Mouse (Mus musculus) liver, adult 2 months (tissue): ENCODE data around the gene Ube2u. TPM values are rescaled to one million over a fixed set of nuclear protein-coding genes. Genes with fewer than 3 reads are reported as not detected.
"Not testable (repeated sequence)": the region's sequence is repeated elsewhere in the genome, so short reads cannot be mapped to it uniquely, and the experiment has no call there.

Source experiments
- DNase-seq: peaks from one replicate; pipeline ENCODE4 v3.0.0-alpha.2; 2011; ENCODE audit warnings: low read depth, low spot score; ENCODE audit errors: extremely low read depth
- H3K27ac ChIP-seq: fragments of 200-500 bp; replicated peaks from 2 replicates; pipeline ENCODE4 v1.5.1; 2012; ENCODE audit warnings: low read depth, mild to moderate bottlenecking, control low read depth, inconsistent platforms, low read length; ENCODE audit not compliant: insufficient read depth
- H3K27me3 ChIP-seq: fragments of 200-500 bp; 2 replicates; pipeline ENCODE4 v1.6.1; 2012; ENCODE audit warnings: mild to moderate bottlenecking, moderate library complexity, low read length, inconsistent platforms; ENCODE audit not compliant: control insufficient read depth, insufficient read depth
- H3K36me3 ChIP-seq: fragments of 200-500 bp; 2 replicates; pipeline ENCODE4 v1.6.1; 2012; ENCODE audit warnings: low read length, inconsistent platforms; ENCODE audit not compliant: control insufficient read depth, insufficient read depth
- H3K4me1 ChIP-seq: fragments of 200-500 bp; 2 replicates; pipeline ENCODE4 v1.6.1; 2011; ENCODE audit warnings: low read length; ENCODE audit not compliant: control insufficient read depth, insufficient read depth
- H3K4me3 ChIP-seq: fragments of 200-500 bp; 2 replicates; pipeline ENCODE4 v1.5.1; 2011; ENCODE audit warnings: low read depth, mild to moderate bottlenecking, control low read depth, low read length, moderate library complexity; ENCODE audit not compliant: insufficient read depth
- H3K79me2 ChIP-seq: fragments of 200-500 bp; 2 replicates; pipeline ENCODE4 v1.6.1; 2012; ENCODE audit warnings: inconsistent platforms, mild to moderate bottlenecking, low read length, moderate library complexity; ENCODE audit not compliant: control insufficient read depth, insufficient read depth
- H3K9ac ChIP-seq: fragments of 200-500 bp; 2 replicates; pipeline ENCODE4 v1.6.1; 2012; ENCODE audit warnings: low read depth, mild to moderate bottlenecking, control low read depth, inconsistent platforms, low read length
- CTCF ChIP-seq: fragments of 200-500 bp; IDR thresholded peaks from 2 replicates; pipeline ENCODE4 v1.5.1; 2011; ENCODE audit warnings: low read depth, low read length, control low read depth
- POLR2A ChIP-seq: fragments of 200-500 bp; IDR thresholded peaks from 2 replicates; pipeline ENCODE4 v1.6.1; 2011; ENCODE audit warnings: low read length, control low read depth; ENCODE audit not compliant: insufficient read depth; ENCODE audit errors: extremely low read depth
- WGBS: fragments of 180-500 bp; shearing (Covaris S2); methylation state at CpG from one replicate; pipeline ENCODE4 v1.1.7; 2018; 5-methylcytosine and 5-hydroxymethylcytosine counted together
- polyA plus RNA-seq: library from polyadenylated mRNA; depleted of rRNA; stranded (reverse); fragments of >200 nt; gene quantifications from 2 replicates; pipeline ENCODE4 v1.2.3, GENCODE M21; 2012
- total RNA-seq: library from RNA; depleted of rRNA; stranded (reverse); fragments of >200 nt; gene quantifications from 2 replicates; pipeline ENCODE4 v1.2.3, GENCODE M21; 2014

Gene Ube2u
- total and polyA plus RNA-seq, 2 experiments = 0.32 to 3.3 TPM

DNA sequence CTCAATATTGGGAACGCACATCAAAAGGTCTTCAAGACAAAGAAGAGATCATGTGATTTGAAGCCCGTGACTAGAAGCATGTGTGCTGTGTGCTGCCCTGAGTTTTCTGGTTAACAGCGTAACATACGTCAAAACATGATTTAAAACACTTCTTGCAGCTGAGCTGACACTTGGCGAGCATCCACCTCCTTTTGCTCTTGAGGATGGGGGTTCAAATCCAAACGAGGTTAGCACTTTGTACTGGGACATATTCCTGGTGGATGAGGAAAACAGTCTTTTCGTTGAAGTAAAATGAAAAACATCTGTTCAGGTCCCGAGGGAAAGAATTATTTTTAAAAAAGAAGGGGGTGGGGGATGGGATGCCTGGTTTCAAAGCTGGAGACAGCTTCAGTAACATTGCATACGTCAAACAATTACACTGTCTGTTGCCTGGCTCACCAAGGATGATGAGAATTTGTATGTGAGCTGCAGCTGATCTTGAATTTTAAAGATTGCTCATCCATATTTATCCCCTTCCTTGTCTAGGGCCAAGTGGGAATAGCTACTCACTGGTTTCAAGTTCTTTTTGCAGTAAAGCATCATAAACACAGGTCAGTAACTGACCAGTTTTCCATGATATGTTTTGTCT is 16.0 kb upstream of the Ube2u start:
- H3K36me3 ChIP-seq = no peaks in the 10 kb centered on the region
- TF ChIP-seq POLR2A = no peak
- TF ChIP-seq CTCF = no peak
- 83% methylated on average over 9 of the region's 9 CpGs for WGBS
- H3K27me3 ChIP-seq = no peaks in the 10 kb centered on the region
- no peak overlapping the region for H3K4me3 ChIP-seq
- no peak overlapping the region for H3K27ac ChIP-seq
- no peaks in the 10 kb centered on the region for H3K79me2 ChIP-seq
- no peak for DNase-seq
- H3K4me1 ChIP-seq = no peaks in the 10 kb centered on the region
- no peak overlapping the region for H3K9ac ChIP-seq

DNA sequence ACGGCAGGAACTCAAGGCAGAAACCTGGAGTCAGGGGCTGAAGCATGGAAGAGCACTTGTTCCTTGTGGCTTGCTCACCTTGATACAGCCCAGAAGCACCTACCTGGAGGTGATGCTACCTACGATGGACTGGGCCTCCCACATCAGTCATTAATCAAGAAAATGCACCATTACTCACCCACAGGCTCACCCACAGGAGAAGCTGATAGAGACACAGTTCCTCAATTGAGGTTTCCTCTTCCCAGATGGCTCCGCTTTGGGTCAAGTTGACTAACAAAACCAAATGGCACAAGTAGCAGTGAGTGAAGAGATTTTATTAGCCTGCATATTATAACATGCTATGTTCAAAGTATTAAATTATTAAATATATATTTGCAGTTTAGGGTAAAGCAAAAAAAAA is 9.8 kb downstream of the Ube2u start:
- Histone ChIP-seq H3K4me1 (no peaks in the 10 kb centered on the region), H3K27me3 (no peaks in the 10 kb centered on the region), H3K36me3 (no peaks in the 10 kb centered on the region; the same call in 1 of the 2 replicates), H3K9ac (no peak overlapping the region), H3K4me3 (no peak overlapping the region), H3K27ac (no peak overlapping the region), H3K79me2 (no peaks in the 10 kb centered on the region)
- no peak for DNase-seq
- WGBS = 80% methylated on average over 3 of the region's 3 CpGs
- TF ChIP-seq CTCF (no peak), POLR2A (no peak)

DNA sequence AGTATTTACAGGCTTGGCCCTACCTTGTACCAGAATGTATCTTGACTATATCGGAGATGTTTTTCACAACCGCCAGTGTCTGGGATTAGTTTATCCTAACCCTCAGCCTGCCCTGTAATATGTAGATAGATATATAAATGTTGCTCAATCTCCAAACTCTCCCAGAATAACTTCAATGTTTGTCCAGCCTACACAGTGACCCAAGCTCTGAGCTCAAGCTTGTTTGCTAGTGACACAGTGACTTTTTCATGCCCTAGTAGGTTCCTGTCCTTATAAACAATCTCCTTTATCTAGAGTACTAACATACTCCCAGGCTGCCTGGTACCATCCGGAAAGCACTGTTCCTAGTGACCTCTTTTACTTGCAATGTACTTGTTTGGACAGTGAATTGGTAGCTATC is 16.5 kb downstream of the Ube2u start:
- Histone ChIP-seq H3K36me3 (no peaks in the 10 kb centered on the region), H3K4me1 (no peaks in the 10 kb centered on the region), H3K9ac (no peak overlapping the region), H3K27me3 (no peaks in the 10 kb centered on the region), H3K27ac (no peak overlapping the region), H3K79me2 (no peaks in the 10 kb centered on the region), H3K4me3 (no peak overlapping the region)
- 25% methylated on average over 3 of the region's 3 CpGs for WGBS
- no peak for TF ChIP-seq POLR2A
- TF ChIP-seq CTCF = no peak
- DNase-seq = peak; percentile 5

DNA sequence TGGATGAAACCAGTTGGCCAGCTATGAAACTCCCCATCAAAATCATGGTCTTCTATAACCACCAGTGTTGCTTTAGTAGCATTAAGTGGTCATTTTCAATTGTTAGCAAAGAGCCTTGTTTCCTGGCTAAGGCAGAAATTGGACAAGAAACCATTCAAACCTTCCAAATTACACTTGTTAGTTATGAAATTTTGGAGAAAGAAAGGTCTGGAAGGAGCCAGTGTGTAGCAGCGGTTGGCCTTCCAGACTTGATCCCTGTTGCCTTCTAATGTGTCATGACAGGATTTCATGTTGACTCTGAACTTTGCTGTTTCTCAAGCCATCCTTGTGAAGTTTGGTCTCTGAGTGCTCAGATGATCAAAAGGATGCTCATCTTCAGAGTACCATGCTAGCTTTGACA is 17.9 kb downstream of the Ube2u start:
- no peaks in the 10 kb centered on the region for H3K27me3 ChIP-seq
- TF ChIP-seq CTCF (no peak), POLR2A (no peak)
- H3K36me3 ChIP-seq = no peaks in the 10 kb centered on the region
- H3K4me3 ChIP-seq = no peak overlapping the region
- H3K9ac ChIP-seq = no peak overlapping the region
- 92% methylated on average over 1 of the region's 1 CpGs for WGBS
- H3K79me2 ChIP-seq = no peaks in the 10 kb centered on the region
- H3K4me1 ChIP-seq = no peaks in the 10 kb centered on the region
- DNase-seq = no peak
- H3K27ac ChIP-seq = no peak overlapping the region

DNA sequence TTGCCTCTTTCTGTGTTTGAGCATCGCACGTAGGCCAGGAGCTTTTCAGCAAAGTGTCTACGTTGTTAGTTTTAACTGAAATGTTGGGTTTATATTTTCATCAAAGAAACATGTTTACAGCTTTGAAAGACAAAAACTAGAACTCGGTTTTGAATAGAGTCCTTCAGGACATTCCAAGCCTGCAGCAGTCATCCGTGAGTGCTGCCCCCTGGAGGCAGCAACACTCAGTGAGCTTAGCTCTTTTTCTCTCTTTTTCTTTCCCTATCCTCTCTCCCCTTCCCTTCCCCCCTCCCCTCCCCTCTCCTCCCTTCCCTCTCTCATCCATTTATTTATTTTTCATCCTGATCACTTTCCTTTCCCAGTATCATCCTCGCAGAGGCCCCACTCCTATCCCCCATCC is 19.5 kb downstream of the Ube2u start:
- Histone ChIP-seq H3K36me3 (no peaks in the 10 kb centered on the region), H3K79me2 (no peaks in the 10 kb centered on the region), H3K4me3 (no peak overlapping the region), H3K4me1 (no peaks in the 10 kb centered on the region), H3K9ac (no peak overlapping the region), H3K27me3 (no peaks in the 10 kb centered on the region), H3K27ac (no peak overlapping the region)
- DNase-seq = peak; percentile 5
- whole genome bisulfite sequencing = 62% methylated on average over 6 of the region's 6 CpGs
- TF ChIP-seq CTCF (peak; percentile 73), POLR2A (no peak)

DNA sequence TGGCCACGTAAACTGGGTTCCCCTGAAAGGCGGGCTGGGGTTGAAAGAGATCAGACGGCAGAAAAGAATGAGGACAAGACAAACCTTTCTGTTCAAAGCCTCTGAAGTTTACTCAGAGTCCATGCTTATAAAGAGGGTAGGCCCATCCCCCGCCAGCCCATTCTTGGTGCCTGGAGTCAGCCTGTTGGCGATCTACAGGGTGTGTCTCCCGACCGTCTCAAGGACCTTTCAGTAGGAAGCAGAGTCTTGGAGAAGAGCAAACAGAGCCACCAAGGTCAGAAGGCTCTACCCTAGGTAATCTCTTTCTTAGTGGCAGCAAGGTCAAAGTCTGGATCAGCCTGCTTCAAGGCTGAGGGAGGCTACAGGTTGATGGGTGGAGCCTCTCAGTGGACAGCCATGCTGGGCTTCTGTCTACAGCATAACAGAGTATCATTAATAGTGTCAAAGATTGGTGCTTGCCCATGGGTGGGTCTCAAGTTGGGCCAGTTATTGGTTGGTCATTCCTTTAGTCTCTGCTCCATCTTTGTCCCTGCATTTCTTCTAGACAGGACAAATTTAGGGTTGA is 20.5 kb downstream of the Ube2u start:
- H3K27ac ChIP-seq, H3K27me3 ChIP-seq, H3K9ac ChIP-seq, H3K79me2 ChIP-seq, DNase-seq, H3K4me1 ChIP-seq, H3K4me3 ChIP-seq, H3K36me3 ChIP-seq: not testable (repeated sequence)
- WGBS = 93% methylated on average over 7 of the region's 7 CpGs
